ENCODE assay signal across 8 mouse cellular contexts in genomic region chr5:121842665-121843118, GRCm38 (mm10). TPM values are rescaled to one million over a fixed set of nuclear protein-coding genes. Genes with fewer than 3 reads are reported as not detected.
A peak's percentile ranks its signal among the peaks of the same experiment; 100 is the strongest.
DNase-seq lines count a peak whose midpoint lies in the region; ATAC-seq lines count a peak whose summit lies in the region.

No protein-coding gene starts in this region.

- peaks cover under 1% of the 10 kb centered on the region; the same call in 1 of the 2 replicates for H3K4me1 ChIP-seq in hindbrain, embryonic 11.5 days (replicated peaks; ENCODE audit: control insufficient read depth, insufficient read depth, low read length)

- H3K4me3 ChIP-seq in hindbrain, embryonic 11.5 days (ENCODE audit: low read depth, low read length): peak overlapping the region; percentile 36

- H3K9me3 ChIP-seq in hindbrain, embryonic 11.5 days (ENCODE audit: control insufficient read depth, low read length): no peaks in the 10 kb centered on the region

- H3K27me3 ChIP-seq in hindbrain, embryonic 11.5 days (ENCODE audit: control insufficient read depth, insufficient read depth, low read length): peaks cover 44% of the 10 kb centered on the region

- peak overlapping the region; percentile 12; the same call in 1 of the 2 replicates for H3K9ac ChIP-seq in hindbrain, embryonic 11.5 days (ENCODE audit: low read depth, low read length)

- peak overlapping the region; percentile 73 for H3K4me2 ChIP-seq in hindbrain, embryonic 11.5 days (replicated peaks; ENCODE audit: low read depth, low read length)

- no peaks in the 10 kb centered on the region for H3K36me3 ChIP-seq in hindbrain, embryonic 11.5 days (ENCODE audit: control insufficient read depth, insufficient read depth, low read length)

- no peak overlapping the region for H3K27ac ChIP-seq in hindbrain, embryonic 11.5 days (ENCODE audit: low read depth, low read length)

- ATAC-seq in frontal cortex, adult (ENCODE audit: low TSS enrichment): peak; percentile 45
- peak; percentile 65 for ATAC-seq in hindbrain, embryonic 11.5 days (ENCODE audit: low FRiP score)

- DNase-seq in Muller cell, postnatal 12 days (ENCODE audit: inconsistent ontology term): peak; percentile 84
- peak; percentile 86 for DNase-seq in cerebellum, adult 9-10 months
- peak; percentile 90 for DNase-seq in hindbrain, embryonic 11.5 days (ENCODE audit: low spot score)
- DNase-seq in left cerebral cortex, adult 11 months (ENCODE audit: low spot score): peak; percentile 67
- DNase-seq in lung, postnatal 36 days: peak; percentile 89
- peak; percentile 92 for DNase-seq in retina, embryonic 14.5 days (ENCODE audit: low spot score)
- peak; percentile 85 to 86 for DNase-seq in thymus, postnatal 36 days

- 1% methylated on average over 33 of the region's 33 CpGs for WGBS in hindbrain, embryonic 11.5 days

RNA-seq across cellular contexts. Expression of gene Sh2b3, which starts 5.2 kb away (rescaled TPM):
- polyA plus RNA-seq in hindbrain, embryonic 11.5 days (2014; fragmentation: Nextera tagmentation; extraction: Ambion mirVana): 8.4 and 9.6 TPM in 2 replicates

RNA-seq across cellular contexts. Expression of gene Pheta1, which starts 6.1 kb away (rescaled TPM):
- 27.0 and 29.3 TPM in 2 replicates for polyA plus RNA-seq in hindbrain, embryonic 11.5 days (2014; fragmentation: Nextera tagmentation; extraction: Ambion mirVana)
